Mouse (Mus musculus) v-Abl transformed pro-B cells (cell line): ENCODE data around the gene Rhbdf1.

ENCODE experiments used
- in situ Hi-C, 2 experiments: fragments of 400-800 bp; cut with MboI; formaldehyde crosslinking; loops; one replicate each; pipeline ENCODE4 v1.15.1; 2025; ENCODE audit not compliant: unreplicated experiment in 2 of 2

Rhbdf1 gene

DNA sequence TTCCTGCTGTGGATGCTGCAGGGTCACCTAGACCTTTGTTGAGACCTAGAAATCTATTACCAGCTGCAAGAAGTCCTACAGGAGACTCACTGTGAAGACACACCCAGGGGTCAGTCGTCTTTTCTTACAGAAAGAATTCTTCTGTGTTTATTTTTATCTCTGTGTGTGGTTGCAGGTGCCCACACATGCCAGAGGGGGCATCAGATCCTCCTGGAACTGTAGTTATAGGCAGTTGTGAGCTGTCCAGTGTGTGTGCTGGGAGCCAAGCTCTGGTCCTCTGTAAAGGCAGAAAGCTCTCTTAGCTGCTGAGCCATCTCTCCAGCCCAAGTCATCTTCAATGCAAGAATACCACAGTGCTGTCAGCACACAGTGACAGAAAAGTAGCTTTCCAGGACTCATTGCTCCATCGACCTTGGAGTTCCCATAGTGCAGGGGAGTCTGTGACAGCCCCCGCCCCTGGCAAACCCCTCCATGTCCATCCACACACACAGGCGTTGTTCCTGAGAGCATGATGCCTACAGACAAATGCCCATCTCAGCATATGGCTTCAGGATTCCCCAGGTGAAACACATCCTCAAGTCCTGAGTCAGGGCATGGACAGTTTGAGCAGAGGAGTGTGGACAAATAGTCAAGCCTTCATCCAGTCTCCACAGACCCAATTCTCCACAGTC lies 1.3 kb upstream of the Rhbdf1 start:
- in situ Hi-C loops, result loop anchor here in 1 of 2 experiments (25.0 kb wide), 1 partner anchor 414 kb away; the partner anchor contains the start of gene Fbxw11

DNA sequence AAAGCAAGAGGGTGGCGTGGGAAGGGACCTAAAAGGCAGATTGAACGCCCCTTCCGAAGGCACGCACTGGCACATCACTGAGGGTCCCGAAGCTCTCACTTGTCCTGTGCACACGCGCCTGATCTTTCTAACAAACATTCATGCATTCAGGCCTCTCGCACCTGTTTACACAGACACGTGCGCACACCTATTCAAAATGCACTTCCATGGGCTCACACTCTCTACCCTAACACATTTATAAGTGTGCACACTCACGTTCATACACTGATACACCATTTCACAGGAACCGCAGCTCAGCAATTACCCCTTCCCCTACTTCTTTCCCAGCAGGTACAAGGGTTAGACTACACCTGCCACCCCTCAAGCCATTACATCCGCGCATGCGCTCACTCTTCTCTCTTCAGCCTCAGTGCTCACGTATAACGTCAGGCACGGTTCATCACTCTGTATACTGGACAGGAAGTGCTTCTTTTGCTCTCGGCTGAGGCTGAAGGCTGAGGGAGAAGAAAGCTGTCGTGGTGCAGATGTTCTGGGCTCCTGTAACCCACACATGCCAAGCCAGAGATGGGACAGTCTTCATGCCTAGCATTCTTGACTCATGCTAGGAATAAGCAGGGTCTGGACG lies 582 bp upstream of the Rhbdf1 start:
- in situ Hi-C loops, result loop anchor here in 1 of 2 experiments (25.0 kb wide), 1 partner anchor 415 kb away; the partner anchor contains the start of gene Fbxw11

DNA sequence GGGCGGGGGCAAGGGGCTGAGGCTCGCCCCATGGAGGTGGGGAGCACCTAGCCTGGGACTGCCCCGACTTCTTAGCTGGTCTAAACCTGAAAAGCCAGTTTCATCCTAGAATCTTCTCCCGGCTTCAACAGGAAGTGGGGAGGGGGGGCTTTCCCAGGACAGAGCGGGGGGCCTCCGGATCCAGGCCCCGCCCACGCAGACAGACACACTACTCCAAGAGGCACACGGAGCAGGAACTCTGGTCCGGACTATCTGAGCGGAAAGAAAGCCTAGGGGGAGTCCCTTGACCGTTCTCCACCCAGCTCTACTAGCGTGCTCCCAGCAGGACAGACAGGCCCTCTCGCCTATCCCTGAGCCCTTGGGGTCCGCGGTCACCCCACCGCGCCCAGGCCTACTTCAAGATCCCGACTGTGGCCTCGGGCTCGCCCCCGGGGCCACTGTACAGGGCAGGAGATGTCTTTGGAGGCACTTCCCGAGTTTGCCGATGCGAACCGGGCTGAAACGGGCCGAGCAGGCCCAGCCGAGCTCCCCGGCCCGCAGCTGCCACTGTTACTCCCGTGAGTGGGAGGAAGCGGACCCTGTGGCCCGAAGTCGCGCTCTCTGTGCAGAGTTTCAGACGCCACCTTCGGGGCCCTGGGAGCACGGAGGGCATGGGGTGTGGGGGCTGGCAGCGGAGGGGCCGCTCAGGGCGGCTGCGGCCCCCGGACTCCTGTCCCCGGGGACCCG lies 712 bp downstream of the Rhbdf1 start:
- in situ Hi-C loops, result loop anchor here in 1 of 2 experiments (25.0 kb wide), 1 partner anchor 416 kb away; the partner anchor contains the start of gene Fbxw11

DNA sequence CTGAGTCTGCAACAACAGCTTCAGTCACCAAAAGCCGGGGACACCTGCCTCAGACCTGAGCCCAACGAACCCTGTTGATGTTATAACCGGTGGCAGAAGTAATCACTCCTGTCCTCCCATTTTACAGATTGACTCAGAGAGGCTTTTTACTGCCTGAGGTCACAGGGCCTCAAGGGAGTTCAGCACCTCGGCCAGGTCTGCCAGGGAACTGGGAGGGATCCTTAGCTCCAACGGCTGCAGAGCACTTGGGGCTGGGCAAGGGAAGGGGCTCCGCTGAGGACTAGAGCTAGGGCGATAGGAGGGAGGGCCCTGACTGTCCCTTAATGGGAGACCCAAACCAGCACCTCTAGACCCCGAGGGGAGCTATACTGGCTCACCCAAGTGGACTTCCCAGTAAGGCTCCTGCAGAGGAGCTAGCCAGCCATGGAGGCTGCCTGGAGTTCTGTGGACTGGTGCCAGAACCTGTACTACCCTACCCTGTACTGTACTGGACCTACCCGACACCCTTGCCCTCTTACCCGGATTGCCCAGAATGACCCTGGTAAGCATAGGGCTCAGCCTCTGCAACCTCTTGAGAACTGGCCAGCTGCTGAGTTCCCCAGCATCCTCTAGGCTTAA lies 1.4 kb downstream of the Rhbdf1 start:
- in situ Hi-C loops, result loop anchor here in 1 of 2 experiments (25.0 kb wide), 1 partner anchor 417 kb away; the partner anchor contains the start of gene Fbxw11

DNA sequence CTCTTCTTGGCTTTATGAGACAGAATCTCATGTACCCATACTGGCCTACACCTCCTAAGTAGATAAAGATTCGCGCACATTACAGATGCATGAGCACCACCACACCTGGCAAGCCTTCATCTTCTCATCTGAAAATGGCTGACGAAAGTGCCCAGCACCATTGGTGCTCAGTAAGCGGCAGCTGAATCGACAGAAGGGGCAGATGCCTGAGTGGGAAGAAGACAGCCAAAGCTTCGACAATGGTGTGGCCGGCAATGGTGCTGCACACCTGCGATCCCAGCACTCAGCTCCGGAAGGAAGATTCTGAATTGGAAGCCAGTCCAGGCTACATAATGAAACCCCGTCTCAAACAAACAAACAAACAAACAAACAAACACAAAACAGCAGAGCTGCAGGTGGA lies 2.8 kb downstream of the Rhbdf1 start:
- in situ Hi-C loops, result loop anchor here in 1 of 2 experiments (25.0 kb wide), 1 partner anchor 418 kb away; the partner anchor contains the start of gene Fbxw11

DNA sequence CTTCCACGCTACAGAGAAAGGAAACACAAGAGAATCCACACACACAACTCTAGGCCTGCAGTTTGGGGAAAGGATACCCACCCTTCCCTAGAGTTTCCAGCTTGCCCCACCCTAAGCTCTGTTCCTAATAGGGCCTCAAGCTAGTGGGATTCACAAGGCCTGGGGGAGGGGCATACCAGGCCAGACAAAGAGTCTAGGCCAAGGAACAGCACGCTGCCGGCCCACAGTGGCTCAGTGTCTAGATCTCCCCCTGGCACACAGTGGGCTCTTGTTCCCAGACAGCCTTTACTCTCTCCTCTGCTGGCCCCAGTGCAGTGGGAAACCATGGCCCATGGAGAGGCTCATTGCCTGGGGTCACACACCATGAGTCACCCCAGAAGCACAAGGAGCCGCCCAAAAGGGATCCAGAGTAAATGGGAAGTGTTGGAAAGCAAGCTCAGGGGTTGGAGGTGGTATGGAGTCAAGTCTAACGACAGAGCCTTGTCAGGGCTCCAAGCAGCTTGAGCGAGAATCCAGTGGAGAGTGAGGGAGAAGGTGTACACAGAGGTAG lies 3.5 kb downstream of the Rhbdf1 start:
- in situ Hi-C loops, result loop anchor here in 1 of 2 experiments (25.0 kb wide), 1 partner anchor 419 kb away; the partner anchor contains the start of gene Fbxw11

DNA sequence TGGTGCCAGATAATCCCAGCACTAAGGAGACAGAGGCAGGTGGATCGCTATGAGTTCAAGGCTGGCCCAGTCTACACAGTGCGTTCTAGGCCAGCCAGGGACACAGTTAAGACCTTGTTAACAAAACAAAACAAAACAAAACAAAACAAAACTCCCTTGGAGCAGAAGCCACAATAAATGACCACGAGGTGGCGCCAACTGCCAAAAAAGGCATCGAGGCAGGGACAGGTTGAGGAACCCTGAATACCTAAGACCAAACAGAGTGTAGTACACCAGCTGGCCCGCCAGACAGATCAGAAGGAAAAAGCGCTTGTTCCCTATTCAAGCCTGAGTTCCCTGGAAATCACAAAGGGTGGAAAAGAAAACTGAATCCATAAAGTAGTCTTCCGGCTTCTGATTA lies 5.2 kb downstream of the Rhbdf1 start:
- in situ Hi-C loops, result loop anchor here in 1 of 2 experiments (25.0 kb wide), 1 partner anchor 420 kb away; the partner anchor contains the start of gene Fbxw11

DNA sequence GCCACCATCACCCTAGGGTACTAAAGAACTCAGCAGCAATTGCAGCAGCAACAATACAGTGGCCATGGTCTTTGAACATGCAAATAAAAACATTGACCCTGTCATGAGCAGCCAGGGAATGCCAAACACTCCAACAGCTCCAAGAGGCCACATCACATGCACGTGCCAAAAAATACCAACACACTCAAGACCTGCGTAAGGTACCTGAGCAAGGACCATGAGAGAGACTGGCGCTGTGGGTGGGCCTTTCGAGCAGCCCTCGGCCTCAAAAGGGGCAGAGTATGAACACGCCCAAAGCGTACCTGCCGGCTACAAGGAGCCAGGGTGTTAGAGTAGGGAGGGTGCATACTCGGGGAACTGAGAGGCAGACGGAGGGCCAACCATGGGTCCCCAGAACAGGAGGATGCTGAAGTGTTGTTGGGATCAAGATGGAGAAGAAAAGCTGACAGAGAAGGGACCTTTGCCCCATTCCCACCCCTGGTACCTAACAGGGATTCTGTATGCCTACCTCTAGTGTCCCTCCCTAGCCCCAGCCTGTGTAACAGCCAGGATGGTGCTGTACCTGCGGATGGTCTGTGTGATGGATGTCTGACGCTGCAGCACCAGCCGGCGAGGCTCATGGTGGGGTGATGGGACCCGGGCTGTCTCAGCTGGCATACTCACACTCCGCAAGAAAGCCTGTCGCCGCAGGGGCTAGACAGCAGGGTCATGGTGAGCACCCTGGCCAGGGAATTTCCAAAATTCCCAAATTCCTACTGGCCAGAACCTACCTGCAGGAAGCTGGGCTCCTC lies 6.5 kb downstream of the Rhbdf1 start:
- in situ Hi-C loops, result loop anchor here in 1 of 2 experiments (25.0 kb wide), 1 partner anchor 422 kb away; the partner anchor contains the start of gene Fbxw11

DNA sequence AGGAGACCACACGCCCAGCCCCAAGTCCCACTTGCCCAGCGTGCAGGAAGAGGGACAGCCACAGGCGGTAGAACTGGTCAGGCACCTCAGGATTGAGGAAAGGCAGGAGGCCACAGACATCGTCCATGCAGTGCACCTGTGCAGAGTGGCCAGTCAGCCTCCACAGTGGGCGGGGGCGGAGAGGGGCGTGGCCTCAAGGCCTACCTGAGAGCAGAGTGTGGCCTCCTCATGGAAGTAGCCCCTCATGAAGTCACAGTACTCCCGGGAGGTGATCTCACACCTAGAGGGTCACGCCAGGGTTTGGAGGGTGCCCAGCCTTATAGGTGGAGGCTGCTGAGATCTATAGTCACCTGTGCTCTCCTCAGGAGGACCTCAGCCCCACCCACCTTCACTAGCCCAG lies 11.5 kb downstream of the Rhbdf1 start:
- in situ Hi-C loops, result loop anchor here (5.0 to 25.0 kb wide), 2 partner anchors 42 to 427 kb away; partner anchors contain the start of gene Fbxw11 (in 1 of the 2)

DNA sequence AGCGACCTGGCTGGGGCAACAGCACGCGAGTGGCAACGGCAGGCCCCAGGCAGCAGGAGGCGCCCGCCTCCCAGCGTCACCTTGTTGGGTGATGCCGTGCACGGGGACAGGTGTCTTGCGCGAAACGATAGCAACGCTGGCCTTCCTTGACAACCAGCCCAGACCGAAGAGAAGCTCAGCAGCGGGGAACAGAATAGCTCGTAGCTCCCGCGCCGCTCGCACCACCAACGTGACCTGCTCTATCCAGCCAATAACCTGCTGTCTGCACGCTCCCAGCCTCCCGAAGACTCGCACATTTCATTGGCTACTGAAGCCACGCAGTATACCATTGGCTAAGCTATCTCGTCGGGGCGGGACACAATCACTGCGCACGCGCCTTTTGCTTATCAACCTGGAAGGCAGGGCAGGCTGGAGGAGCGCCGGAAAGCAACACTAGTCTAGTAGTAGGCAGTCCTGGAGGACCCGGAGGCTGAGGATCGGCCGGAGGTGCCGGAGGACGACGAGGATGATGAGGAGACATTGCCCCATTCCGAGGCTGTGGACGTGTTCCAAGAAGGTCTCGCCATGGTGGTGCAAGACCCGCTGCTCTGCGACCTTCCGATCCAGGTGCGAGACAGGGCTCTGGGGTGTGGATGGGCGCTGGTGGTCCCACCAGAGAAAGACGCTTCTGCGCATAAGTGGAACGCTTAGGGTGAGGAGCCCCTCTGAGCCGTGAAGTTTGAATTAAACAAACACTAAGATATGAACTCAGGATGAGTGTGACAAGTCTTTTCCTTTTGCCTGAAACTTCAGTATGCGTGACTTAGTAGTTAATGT lies 16.8 kb downstream of the Rhbdf1 start, which contains the start of gene Snrnp25:
Snrnp25 (plus strand) TSS at position 358 of the 816 bp plus-strand sequence.
- in situ Hi-C loops, result loop anchor here (10.0 to 25.0 kb wide), 2 partner anchors 432 to 960 kb away; partner anchors contain the start of genes Npm1 (in 2 of the 2) and Fbxw11 (in 1 of the 2)

DNA sequence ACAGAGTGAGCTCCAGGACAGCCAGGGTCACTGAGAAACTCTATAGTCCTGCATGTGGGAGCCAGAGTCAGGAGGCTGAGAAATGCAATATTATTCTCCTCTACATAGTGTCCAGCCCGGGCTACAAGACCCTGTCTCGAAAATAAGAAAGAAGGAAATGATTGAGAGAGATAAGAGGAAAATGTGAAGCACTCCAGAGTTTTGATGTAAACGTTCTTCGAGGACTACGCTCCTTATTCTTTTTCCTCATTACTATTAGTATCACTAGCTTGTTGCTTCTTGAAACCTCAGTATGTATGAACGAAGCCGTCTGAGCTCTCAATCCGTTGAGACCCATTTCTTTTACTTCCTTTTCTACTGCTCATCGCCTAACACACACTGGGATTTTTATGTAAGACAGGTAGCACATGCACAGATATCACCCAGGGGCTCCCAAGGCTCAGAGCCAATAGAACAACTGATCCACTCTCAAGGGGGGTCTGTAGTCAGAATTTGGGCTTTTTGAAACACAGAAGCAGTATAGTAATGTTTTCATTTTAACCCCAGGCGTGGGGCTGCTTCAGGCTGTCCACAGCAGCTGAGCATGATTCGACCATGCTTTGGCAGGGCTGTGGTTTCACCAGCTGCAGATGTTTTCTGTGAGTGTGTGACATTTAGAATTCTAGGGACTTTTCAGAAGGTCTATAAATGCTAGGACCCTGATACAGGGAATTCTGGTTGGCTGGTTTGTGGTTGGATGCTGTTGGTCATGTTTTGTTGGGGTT lies 20.0 kb downstream of the Rhbdf1 start:
- in situ Hi-C loops, result loop anchor here (10.0 to 25.0 kb wide), 2 partner anchors 435 to 963 kb away; partner anchors contain the start of genes Npm1 (in 2 of the 2) and Fbxw11 (in 1 of the 2)

DNA sequence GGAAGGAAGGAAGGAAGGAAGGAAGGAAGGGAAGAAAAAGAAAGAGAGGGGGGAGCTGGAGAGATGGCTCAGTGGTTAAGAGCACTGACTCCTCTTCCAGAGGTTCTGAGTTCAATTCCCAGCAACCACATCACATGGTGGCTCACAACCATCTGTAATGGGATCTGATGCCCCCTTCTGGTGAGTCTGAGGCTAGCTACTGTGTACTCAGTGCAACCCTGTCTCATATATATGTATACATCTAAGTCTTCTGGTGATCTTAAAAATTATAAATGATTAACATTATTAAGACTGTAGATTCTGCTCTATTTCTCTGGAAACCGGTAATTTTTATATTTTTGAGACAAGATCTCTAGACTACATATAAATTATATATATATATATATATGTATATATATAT lies 21.1 kb downstream of the Rhbdf1 start:
- in situ Hi-C loops, result loop anchor here (10.0 to 25.0 kb wide), 2 partner anchors 436 to 964 kb away; partner anchors contain the start of genes Npm1 (in 2 of the 2) and Fbxw11 (in 1 of the 2)

DNA sequence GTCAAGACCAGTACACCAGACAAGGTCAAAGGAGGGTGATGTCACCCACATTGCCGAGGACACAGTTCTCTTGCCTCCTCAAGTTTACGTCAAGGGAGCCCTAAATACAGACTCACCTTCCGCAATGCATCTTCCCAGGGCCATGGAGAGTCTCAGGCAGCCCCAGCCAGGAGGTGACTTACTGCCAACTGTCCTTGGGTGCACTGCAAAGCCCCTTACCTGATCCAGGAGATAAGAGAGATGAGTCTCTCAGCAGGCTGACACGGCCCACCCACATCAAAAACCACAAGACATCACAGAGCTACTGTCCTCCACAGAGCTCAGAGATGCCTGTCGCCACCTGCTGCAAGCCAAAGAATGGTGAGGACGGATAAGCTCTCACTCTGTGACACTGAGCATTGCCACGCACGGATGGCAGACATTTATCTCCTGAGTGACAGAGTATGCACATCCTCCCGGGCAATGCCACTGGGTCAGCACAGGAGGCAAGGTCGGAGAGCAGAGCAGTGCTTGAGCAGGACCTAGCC lies 22.0 kb downstream of the Rhbdf1 start, which contains the start of gene Il9r:
Il9r (minus strand) TSS at position 205 of the 527 bp plus-strand sequence.
- in situ Hi-C loops, result loop anchor here (10.0 to 25.0 kb wide), 2 partner anchors 437 to 965 kb away; partner anchors contain the start of genes Npm1 (in 2 of the 2) and Fbxw11 (in 1 of the 2)

DNA sequence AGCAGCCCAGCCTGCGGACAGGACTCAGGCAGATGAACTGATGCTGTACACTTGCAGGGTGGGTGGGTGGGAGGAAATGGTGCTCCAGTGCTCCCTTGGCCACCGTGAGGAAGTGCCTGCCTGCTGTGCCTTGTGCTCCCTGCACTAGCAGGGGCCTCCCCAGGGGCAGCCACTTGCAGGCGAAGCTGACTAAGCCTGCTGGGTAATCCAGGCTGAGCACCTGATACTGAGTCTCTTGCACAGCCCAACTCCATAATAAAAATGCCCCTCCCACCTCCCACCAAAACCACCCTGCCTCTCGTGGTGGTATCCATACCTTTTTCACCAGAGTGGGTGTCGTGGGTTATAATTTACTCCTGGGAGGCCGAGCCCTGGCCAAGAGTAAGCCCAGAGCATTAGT lies 22.9 kb downstream of the Rhbdf1 start:
- in situ Hi-C loops, result no loop called here

DNA sequence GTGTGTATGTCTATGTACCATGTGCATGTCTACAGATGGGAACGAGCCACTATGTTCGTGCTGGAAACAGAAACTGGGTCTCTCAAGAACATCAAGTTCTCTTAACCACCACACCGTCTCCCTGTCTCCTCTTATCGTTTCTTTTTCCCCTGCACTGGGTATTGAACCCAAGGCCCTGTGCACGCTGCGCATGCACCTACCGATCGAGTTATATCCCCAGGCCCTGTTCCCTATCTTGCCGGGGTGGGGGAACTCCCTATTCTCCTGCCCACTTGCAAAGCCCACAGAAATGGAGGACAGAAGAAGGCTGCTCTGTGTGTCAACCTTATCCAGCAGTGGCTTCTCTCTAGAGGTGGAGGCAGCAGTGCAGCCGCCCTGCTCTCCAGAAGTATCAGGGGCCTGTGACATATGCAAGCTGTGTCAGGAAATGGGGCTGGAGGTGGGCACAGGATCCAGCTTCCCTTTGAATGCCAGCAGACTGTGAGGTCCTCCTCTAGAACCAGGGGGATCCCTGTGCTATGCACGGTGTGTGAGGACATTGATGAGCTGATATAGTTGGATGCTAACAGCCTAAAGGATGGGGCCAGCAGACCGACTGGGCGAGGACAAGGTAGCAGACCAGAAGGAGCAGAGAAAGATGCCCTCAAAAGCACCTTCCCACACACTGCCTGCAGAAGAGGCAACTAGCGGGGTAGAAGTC lies 23.7 kb downstream of the Rhbdf1 start:
- in situ Hi-C loops, result no loop called here

DNA sequence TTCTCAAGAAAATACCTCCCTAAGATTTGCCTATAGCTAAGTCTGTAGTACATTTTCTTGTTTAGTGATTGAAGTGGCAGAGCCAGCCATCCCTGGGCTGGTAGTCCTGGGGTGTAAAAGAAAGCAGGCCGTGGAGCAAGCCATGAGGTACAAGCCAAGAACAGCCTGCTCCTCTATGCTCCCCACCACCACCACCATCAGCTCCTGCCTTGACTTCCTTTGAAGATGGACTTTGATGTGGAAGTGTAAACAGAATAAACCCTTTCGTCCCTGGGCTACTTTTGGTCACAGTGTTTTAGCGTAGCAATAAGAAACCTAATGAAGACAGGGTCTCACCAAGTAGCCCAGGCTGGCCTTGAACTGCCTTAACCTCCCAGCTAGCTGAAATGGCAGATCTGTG lies 24.3 kb downstream of the Rhbdf1 start:
- in situ Hi-C loops, result no loop called here
